Mouse (Mus musculus) forebrain, embryonic 16.5 days (tissue): ENCODE data around the gene Cdca7l. TPM values are rescaled to one million over a fixed set of nuclear protein-coding genes. Genes with fewer than 3 reads are reported as not detected.
A peak's percentile ranks its signal among the peaks of the same experiment; 100 is the strongest.
"Not testable (repeated sequence)": the region's sequence is repeated elsewhere in the genome, so short reads cannot be mapped to it uniquely, and the experiment has no call there.

Experiments used
- ATAC-seq: fragments of 200-750 bp; cut with Nextera tagmentation; 2 replicates; pipeline ENCODE4 v1.8.0; 2017; ENCODE audit warnings: mild to moderate bottlenecking, moderate library complexity
- H3K27ac ChIP-seq: fragments of 300-500 bp; sonication (generic); 2 replicates; pipeline ENCODE4 v1.5.1; 2014; ENCODE audit warnings: low read length, control low read depth
- H3K27me3 ChIP-seq: fragments of 300-500 bp; sonication (generic); replicated peaks from 2 replicates; pipeline ENCODE4 v1.6.1; 2014; ENCODE audit warnings: low read length; ENCODE audit not compliant: control insufficient read depth, insufficient read depth
- H3K36me3 ChIP-seq: fragments of 300-500 bp; sonication (generic); 2 replicates; pipeline ENCODE4 v1.6.1; 2014; ENCODE audit not compliant: control insufficient read depth, insufficient read depth
- H3K4me1 ChIP-seq: fragments of 300-500 bp; sonication (generic); replicated peaks from 2 replicates; pipeline ENCODE4 v1.6.1; 2014; ENCODE audit warnings: low read length; ENCODE audit not compliant: control insufficient read depth, insufficient read depth
- H3K4me2 ChIP-seq: fragments of 300-500 bp; sonication (generic); 2 replicates; pipeline ENCODE4 v1.6.1; 2014; ENCODE audit warnings: mild to moderate bottlenecking, low read length, control low read depth
- H3K4me3 ChIP-seq: fragments of 300-500 bp; sonication (generic); replicated peaks from 2 replicates; pipeline ENCODE4 v1.5.1; 2014; ENCODE audit warnings: mild to moderate bottlenecking, low read length, control low read depth
- H3K9ac ChIP-seq: fragments of 300-500 bp; sonication (generic); replicated peaks from 2 replicates; pipeline ENCODE4 v1.6.1; 2014; ENCODE audit warnings: low read depth, low read length, control low read depth
- H3K9me3 ChIP-seq: fragments of 300-500 bp; sonication (generic); 2 replicates; pipeline ENCODE4 v1.6.1; 2016; ENCODE audit warnings: low read length; ENCODE audit not compliant: control insufficient read depth
- WGBS: fragments of 180-500 bp; shearing (Covaris S2); extraction: QIAGEN DNeasy Blood & Tissue Kit; methylation state at CpG from one replicate; pipeline ENCODE4 v1.1.7; 2014; 5-methylcytosine and 5-hydroxymethylcytosine counted together
- polyA plus RNA-seq: library from polyadenylated mRNA; unstranded; fragments of >200 nt; fragmentation: Nextera tagmentation; extraction: Ambion mirVana; gene quantifications from 2 replicates; pipeline ENCODE4 v1.2.1, GENCODE M21; 2015

Cdca7l gene
- polyA plus RNA-seq, 1 experiment from 2014 or later = 9.0 TPM

DNA sequence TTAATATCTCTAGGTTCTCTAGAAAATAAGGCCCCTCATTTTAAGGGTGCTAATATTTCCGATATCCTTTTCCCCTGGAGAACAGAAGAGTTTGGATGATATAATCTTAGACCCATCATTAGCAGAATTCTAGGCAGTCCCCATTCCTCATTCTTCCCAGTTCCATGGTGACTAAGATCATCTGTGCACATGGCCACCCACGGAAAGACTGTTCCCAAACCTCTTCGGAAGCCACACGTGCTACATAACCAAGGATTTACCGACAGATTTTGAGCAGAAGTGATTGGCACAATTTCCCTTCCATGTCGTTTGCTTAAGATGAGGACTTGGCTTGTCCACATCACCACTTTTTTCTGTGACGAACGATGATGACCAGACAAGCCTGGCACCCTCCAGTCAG lies 99.6 kb downstream of the Cdca7l start:
- no peak overlapping the region for H3K4me2 ChIP-seq
- H3K36me3 ChIP-seq = no peaks in the 10 kb centered on the region
- H3K27ac ChIP-seq = no peak overlapping the region
- WGBS = 85% methylated on average over 8 of the region's 8 CpGs
- no peak for ATAC-seq
- no peak overlapping the region for H3K4me3 ChIP-seq
- H3K27me3 ChIP-seq = no peaks in the 10 kb centered on the region
- no peaks in the 10 kb centered on the region for H3K9me3 ChIP-seq
- no peaks in the 10 kb centered on the region for H3K4me1 ChIP-seq
- no peak overlapping the region for H3K9ac ChIP-seq

DNA sequence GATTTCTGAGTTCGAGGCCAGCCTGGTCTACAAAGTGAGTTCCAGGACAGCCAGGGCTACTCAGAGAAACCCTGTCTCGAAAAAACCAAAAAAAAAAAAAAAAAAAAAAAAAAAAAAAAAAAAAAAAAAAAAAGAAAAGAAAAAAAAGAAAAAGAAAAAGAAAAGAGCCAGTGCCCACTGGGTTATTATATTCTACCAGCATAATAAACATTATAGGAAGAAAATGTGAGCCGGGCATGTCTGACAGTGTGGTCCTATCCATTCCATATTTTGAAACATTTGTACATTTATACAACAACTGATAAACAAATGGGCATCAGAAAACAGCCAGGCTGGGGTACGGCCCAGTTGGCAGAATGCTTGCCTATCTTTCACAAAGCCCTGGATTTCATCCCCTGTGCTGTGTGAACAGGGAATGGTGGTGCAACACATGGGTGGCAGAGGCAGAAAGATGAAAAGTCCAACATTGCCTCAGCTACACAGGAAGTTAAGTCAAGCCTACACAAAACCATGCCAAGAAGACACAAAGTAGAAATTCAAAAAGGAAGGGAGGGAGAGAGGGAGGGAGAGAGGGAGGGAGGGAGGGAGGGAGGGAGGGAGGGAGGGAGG lies 101.2 kb downstream of the Cdca7l start:
- H3K9me3 ChIP-seq, H3K36me3 ChIP-seq, H3K9ac ChIP-seq, H3K4me1 ChIP-seq, H3K27ac ChIP-seq, H3K27me3 ChIP-seq, H3K4me3 ChIP-seq, H3K4me2 ChIP-seq, ATAC-seq: not testable (repeated sequence)
- WGBS = 76% methylated on average over 4 of the region's 4 CpGs

DNA sequence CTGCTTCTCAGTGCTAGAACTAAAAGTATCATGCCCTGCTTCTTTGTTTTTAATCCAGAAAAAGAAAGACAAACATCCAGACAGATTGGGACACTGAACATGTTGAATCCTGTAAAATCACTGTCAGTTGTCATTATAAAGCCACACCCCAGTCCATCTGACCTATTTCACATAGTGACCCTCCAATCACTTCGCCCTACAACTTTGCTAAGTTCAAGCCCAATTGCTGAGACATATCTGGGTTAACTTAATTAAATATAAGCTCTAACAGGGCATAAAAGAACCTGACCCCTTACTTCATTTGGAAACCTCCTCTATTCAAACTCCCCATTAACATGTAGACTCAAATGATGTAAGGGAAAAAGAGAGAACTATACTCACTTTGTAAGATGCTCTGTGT lies 107.3 kb downstream of the Cdca7l start:
- Histone ChIP-seq H3K9ac (no peak overlapping the region), H3K4me2 (no peak overlapping the region), H3K9me3 (no peaks in the 10 kb centered on the region), H3K27ac (no peak overlapping the region), H3K36me3 (no peaks in the 10 kb centered on the region), H3K27me3 (no peaks in the 10 kb centered on the region), H3K4me1 (peaks cover 11% of the 10 kb centered on the region), H3K4me3 (no peak overlapping the region)
- WGBS = 82% methylated on average over 1 of the region's 1 CpGs
- ATAC-seq = no peak

DNA sequence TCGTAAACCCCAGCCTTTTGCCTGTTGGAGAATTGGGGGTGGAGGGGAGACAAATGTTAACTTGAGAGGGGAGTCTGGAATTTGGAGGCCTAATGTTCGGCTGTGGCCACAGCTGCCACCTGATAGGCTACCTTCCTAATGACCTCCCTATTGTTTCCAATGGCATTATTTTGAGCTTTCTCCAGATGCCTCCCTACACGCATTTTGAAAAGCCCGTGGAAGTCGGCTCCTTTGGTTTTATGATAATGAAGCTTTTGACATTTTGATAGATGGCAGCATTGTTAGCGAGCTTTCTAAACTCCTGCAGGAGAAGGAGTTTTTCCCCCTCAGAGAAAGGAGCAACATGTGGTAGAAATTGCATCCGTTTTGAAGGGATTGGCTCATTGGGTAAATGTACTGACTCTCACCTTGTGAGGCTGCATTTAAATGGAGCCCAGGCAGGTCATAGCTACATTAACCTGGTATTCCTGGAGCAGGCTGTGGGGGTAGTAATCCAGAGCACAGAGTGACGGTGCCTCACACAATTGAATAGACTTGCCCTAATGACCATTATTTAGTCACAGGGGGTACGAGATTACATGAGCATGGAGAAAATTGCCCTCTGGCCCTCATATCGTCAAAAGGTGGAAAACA lies 110.6 kb downstream of the Cdca7l start:
- no peak for ATAC-seq
- Histone ChIP-seq H3K27me3 (no peaks in the 10 kb centered on the region), H3K4me1 (peaks cover 11% of the 10 kb centered on the region), H3K27ac (no peak overlapping the region), H3K9ac (no peak overlapping the region), H3K36me3 (no peaks in the 10 kb centered on the region), H3K4me2 (no peak overlapping the region), H3K4me3 (no peak overlapping the region), H3K9me3 (no peaks in the 10 kb centered on the region)
- WGBS = 9% methylated on average over 10 of the region's 10 CpGs

DNA sequence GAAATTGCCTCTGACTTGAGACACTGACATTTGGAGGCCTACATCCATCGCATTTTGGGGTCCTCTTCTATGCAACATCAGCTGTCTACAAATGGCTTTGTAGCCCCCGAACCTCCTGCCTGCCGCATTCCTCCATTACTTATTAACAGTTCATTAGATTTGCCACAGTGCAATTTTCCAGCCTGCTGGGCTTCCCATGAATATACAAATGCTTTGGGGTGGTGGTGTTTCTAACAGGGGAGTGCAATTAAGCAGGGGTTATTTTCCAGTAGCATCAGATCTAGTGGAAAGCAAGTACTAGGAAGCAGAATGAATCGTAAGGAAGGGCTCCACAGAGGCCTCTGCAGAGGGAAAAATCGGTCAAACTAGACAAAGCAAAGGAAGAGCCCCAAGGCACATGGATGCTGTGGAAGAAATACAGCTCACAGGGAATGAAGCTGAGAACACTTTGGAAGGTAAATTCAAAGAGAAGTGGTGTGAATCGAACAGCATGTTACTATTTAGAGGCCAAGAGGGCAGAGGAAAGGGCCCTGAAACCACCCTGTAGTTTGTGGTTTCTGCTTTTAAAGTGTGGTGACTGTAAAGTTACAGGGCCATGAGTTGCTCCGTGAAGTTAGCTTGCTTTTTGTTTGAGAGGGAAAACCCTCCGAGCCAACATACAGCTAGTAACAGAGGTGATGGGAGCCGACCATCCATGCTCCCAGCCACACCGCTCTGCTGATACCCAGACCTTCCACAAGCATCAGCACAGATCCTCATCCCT lies 111.9 kb downstream of the Cdca7l start:
- no peak overlapping the region for H3K9ac ChIP-seq
- H3K36me3 ChIP-seq = no peaks in the 10 kb centered on the region
- no peak overlapping the region for H3K4me2 ChIP-seq
- H3K27ac ChIP-seq = no peak overlapping the region
- peak; percentile 50 for ATAC-seq
- peaks cover 11% of the 10 kb centered on the region for H3K4me1 ChIP-seq
- no peak overlapping the region for H3K4me3 ChIP-seq
- no peaks in the 10 kb centered on the region for H3K9me3 ChIP-seq
- H3K27me3 ChIP-seq = no peaks in the 10 kb centered on the region
- WGBS = 23% methylated on average over 10 of the region's 10 CpGs
